19 mouse cellular contexts compared by ENCODE assay signal in the genomic region with DNA sequence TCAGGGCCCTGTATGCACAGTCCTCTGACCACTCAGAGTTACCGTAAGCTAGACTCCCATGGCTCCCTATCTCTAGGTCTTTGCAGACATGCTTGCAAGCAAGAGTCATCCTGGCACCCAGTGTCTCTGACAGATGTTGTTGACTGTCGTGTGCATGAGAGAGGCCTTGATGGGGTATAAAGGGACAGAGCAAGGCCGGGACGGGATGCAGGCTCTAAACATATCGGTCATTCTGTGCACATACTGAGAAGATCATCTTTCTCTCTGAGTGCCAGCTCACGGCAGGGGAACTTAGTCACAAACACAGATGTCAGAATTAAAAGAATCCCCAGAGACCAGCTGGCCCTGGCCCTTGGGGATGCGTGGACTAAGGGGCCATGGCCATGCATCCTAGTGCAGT.
DNase-seq lines count a peak whose midpoint lies in the region; ATAC-seq and TF ChIP-seq lines count a peak whose summit lies in the region.
"Had no signal": no experiment of that assay in that cellular context is flagged by ENCODE, and none has a peak within 500 bp of the region (broad histone marks: within the 10 kb centered on the region; RNA-seq: fewer than 3 reads in every experiment).

No protein-coding gene starts in this region.

- ATAC-seq in lung, embryonic 14.5 days (ENCODE audit: insufficient read depth) = no peak
- peak; percentile 32; the same call in 1 of the 2 replicates for ATAC-seq in stomach, postnatal 0 days (ENCODE audit: low FRiP score, low TSS enrichment)
- ATAC-seq: forebrain, embryonic 16.5 days; hindbrain, embryonic 16.5 days had no signal

- TF ChIP-seq EP300 in stomach, postnatal 0 days (optimal IDR thresholded peaks at IDR 0.05) = no peak

- H3K9me3 ChIP-seq in lung, embryonic 14.5 days (ENCODE audit: low read depth, low read length) = no peaks in the 10 kb centered on the region
- no peaks in the 10 kb centered on the region for H3K9me3 ChIP-seq in stomach, postnatal 0 days (ENCODE audit: control insufficient read depth, low read length)
- H3K9me3 ChIP-seq: embryonic facial prominence, embryonic 13.5 days; forebrain, embryonic 12.5 days; heart, embryonic 13.5 days; hindbrain, embryonic 12.5 days had no signal

- H3K27me3 ChIP-seq in lung, embryonic 14.5 days (ENCODE audit: insufficient read depth, low read length) = no peaks in the 10 kb centered on the region
- no peaks in the 10 kb centered on the region for H3K27me3 ChIP-seq in stomach, postnatal 0 days (ENCODE audit: control insufficient read depth, insufficient read depth, low read length)
- H3K27me3 ChIP-seq: embryonic facial prominence, embryonic 13.5 days; forebrain, embryonic 12.5 days; heart, embryonic 13.5 days; hindbrain, embryonic 12.5 days had no signal

- no peaks in the 10 kb centered on the region for H3K4me1 ChIP-seq in lung, embryonic 14.5 days (ENCODE audit: insufficient read depth)
- no peaks in the 10 kb centered on the region for H3K4me1 ChIP-seq in stomach, postnatal 0 days (replicated peaks; ENCODE audit: control insufficient read depth, insufficient read depth)
- H3K4me1 ChIP-seq: forebrain, embryonic 12.5 days; heart, embryonic 13.5 days; hindbrain, embryonic 12.5 days had no signal

- no peaks in the 10 kb centered on the region for H3K36me3 ChIP-seq in lung, embryonic 14.5 days (ENCODE audit: insufficient read depth)
- H3K36me3 ChIP-seq in stomach, postnatal 0 days (ENCODE audit: control insufficient read depth, insufficient read depth, low read length) = no peaks in the 10 kb centered on the region
- H3K36me3 ChIP-seq: embryonic facial prominence, embryonic 13.5 days; forebrain, embryonic 12.5 days; heart, embryonic 13.5 days; hindbrain, embryonic 12.5 days had no signal

- no peak overlapping the region for H3K4me3 ChIP-seq in lung, embryonic 14.5 days (ENCODE audit: low read depth, low read length)
- H3K4me3 ChIP-seq in stomach, postnatal 0 days (ENCODE audit: low read depth, low read length) = no peak overlapping the region
- H3K4me3 ChIP-seq: embryonic facial prominence, embryonic 13.5 days; forebrain, embryonic 12.5 days; heart, embryonic 13.5 days; hindbrain, embryonic 12.5 days had no signal

- DNase-seq in adrenal gland, postnatal 14 days = peak; percentile 64
- DNase-seq in adrenal gland, postnatal 25 days = no peak
- no peak for DNase-seq in lung, embryonic 14.5 days
- no peak for DNase-seq in lung, postnatal 10 days
- peak; percentile 25 for DNase-seq in NIH3T3 (ENCODE audit: low read depth)
- no peak for DNase-seq in stomach, postnatal 0 days (ENCODE audit: low spot score)
- DNase-seq in cerebellum, adult 11-12 months = no peak
- DNase-seq: cerebellum, adult 11 months; cerebellum, adult 9-10 months; cerebellum, postnatal 25 days; gastrocnemius, postnatal 14 days; heart, postnatal 36 days; kidney, adult 11 months had no signal

- no peak for TF ChIP-seq CTCF in lung, embryonic 14.5 days (IDR thresholded peaks at IDR 0.05; ENCODE audit: low read depth)
- no peak for TF ChIP-seq CTCF in stomach, postnatal 0 days (IDR thresholded peaks at IDR 0.05; ENCODE audit: low read depth)

- 68% methylated on average over 7 of the region's 7 CpGs for WGBS in lung, embryonic 14.5 days
- 75% methylated on average over 7 of the region's 7 CpGs for WGBS in stomach, postnatal 0 days

- 0 out of 2 replicates have a peak overlapping the region, but pooled peaks have one; percentile 9 for H3K27ac ChIP-seq in lung, embryonic 14.5 days (ENCODE audit: low read depth)
- H3K27ac ChIP-seq in stomach, postnatal 0 days (replicated peaks) = no peak overlapping the region
- H3K27ac ChIP-seq: embryonic facial prominence, embryonic 13.5 days; forebrain, embryonic 12.5 days; heart, embryonic 13.5 days; hindbrain, embryonic 12.5 days had no signal

- H3K9ac ChIP-seq in lung, embryonic 14.5 days = no peak overlapping the region
- no peak overlapping the region for H3K9ac ChIP-seq in stomach, postnatal 0 days (ENCODE audit: low read length)
- H3K9ac ChIP-seq: embryonic facial prominence, embryonic 13.5 days; forebrain, embryonic 12.5 days; heart, embryonic 13.5 days; hindbrain, embryonic 12.5 days had no signal

- no peak overlapping the region for H3K4me2 ChIP-seq in lung, embryonic 14.5 days
- H3K4me2 ChIP-seq in stomach, postnatal 0 days (replicated peaks; ENCODE audit: low read depth) = no peak overlapping the region
- H3K4me2 ChIP-seq: embryonic facial prominence, embryonic 13.5 days; forebrain, embryonic 12.5 days; heart, embryonic 13.5 days; hindbrain, embryonic 12.5 days had no signal

Comparison
In these comparisons a context has a peak if more than half of its experiments do, and no peak if none do; other contexts are left out.
1. DNase-seq: peak in adrenal gland, postnatal 14 days (single experiment) and NIH3T3 (single experiment); none in adrenal gland, postnatal 25 days (single experiment), lung, embryonic 14.5 days (single experiment), lung, postnatal 10 days (single experiment), stomach, postnatal 0 days (single experiment) and cerebellum, adult 11-12 months (single experiment).